Mouse (Mus musculus) cerebral cortex, adult 2 months (tissue): ENCODE data around the gene Hnrnpul1.

Source experiments
- WGBS: fragments of 180-500 bp; shearing (Covaris S2); methylation state at CpG from one replicate; pipeline ENCODE4 v1.1.7; 2018; 5-methylcytosine and 5-hydroxymethylcytosine counted together

Hnrnpul1 gene

DNA sequence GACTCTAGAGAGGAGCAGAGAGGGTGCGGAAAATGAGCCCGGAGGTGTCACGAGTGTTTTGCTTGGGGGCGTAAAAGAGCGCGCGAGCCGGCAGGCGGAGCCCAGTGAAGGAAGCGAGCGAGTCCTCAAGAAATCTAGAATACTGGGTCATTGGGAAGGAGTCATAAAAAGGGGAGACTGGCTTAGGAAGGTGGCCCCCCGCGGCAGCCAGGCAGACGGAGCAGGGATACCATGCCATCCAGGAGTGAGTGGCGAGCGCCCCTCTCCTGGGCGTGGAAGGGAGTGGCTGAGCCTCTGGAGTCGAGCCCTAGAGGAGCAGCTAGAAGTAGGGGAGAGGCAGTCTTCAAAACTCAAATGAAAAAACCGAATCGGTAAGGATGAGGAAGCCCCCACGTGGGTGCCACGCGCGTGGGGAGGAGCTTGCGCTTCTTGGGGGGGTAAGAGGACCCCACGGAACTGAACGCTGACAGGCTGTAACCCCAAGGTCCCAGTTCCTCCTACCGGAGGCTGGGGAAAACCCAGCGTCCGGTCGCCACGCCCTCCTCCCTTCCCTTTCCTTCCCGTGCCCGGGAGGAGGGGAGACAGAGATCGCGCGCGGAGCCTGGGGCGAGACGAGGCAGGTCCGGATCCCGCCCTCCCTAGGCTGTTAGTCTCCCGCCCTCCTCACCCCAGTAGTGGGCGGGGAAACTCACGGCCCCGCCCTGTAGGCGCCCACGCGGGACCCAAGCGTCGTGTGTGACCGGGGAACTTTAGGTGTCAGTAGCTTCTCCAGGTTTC lies 65.6 kb downstream of the Hnrnpul1 start:
- WGBS, result under 1% methylated on average over 52 of the region's 52 CpGs

DNA sequence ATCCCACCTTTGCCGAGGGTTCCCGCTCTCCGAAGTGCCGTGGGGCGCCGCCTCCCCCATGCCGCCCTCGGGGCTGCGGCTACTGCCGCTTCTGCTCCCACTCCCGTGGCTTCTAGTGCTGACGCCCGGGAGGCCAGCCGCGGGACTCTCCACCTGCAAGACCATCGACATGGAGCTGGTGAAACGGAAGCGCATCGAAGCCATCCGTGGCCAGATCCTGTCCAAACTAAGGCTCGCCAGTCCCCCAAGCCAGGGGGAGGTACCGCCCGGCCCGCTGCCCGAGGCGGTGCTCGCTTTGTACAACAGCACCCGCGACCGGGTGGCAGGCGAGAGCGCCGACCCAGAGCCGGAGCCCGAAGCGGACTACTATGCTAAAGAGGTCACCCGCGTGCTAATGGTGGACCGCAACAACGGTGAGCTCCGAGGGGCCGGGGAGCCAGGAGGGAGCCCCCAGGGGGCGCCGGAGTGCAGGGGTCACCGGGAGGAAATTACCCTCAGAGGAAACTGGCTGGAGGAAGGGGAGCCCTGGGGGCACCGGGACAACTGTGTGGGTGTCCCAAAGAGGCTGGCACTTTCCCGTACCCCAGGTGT lies 66.7 kb downstream of the Hnrnpul1 start:
- WGBS, result under 1% methylated on average over 47 of the region's 47 CpGs

DNA sequence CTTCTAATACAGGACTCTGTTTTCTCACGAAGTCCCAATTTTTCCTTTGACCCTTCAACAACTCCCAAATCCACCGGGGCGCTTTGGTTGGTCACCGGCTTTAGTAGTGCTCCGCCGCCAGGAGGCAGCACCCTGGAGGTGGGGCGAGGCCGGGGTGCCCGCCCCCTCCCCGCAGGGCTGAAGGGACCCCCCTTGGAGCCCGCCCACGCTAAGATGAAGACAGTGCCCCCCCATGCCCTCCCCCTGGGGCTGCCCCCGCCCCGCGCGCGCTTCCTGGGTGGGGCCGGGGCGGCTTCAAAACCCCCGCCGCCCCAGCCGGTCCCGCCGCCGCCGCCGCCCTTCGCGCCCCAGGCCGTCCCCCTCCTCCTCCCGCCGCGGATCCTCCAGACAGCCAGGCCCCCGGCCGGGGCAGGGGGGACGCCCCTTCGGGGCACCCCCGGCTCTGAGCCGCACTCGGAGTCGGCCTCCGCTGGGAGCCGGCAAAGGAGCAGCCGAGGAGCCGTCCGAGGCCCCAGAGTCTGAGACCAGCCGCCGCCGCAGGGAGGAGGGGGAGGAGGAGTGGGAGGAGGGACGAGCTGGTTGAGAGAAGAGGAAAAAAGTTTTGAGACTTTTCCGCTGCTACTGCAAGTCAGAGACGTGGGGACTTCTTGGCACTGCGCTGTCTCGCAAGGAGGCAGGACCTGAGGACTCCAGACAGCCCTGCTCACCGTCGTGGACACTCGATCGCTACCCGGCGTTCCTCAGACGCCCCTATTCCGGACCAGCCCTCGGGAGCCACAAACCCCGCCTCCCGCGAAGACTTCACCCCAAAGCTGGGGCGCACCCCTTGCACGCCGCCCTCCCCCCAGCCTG lies 67.7 kb downstream of the Hnrnpul1 start, which contains the start of gene Tgfb1:
Tgfb1 (plus strand) TSS at position 323 of the 852 bp plus-strand sequence.
- 3% methylated on average over 69 of the region's 69 CpGs for WGBS

DNA sequence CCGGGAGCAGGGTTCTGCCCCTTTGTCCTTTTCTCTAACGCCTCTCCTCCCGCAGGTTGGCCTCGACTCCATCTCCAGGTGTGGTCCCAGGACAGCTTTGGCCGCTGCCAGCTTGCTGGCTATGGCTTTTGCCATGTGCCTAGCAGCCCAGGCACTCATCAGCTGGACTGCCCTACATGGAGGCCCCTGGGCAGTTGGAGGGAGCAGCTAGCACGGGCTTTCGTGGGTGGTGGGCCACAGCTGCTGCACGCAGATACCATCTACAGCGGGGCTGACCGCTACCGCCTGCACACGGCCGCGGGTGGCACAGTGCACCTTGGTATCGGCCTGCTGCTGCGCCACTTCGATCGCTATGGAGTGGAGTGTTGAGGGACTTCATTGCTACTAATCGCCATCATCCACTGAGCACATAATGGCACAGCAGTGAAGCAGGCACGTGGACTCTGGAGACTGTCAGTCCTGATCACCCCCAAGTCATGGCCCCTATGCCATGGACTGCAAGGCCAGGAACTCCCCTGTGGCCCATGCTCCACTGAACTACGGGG lies 68.6 kb downstream of the Hnrnpul1 start:
- WGBS, result 88% methylated on average over 21 of the region's 21 CpGs

DNA sequence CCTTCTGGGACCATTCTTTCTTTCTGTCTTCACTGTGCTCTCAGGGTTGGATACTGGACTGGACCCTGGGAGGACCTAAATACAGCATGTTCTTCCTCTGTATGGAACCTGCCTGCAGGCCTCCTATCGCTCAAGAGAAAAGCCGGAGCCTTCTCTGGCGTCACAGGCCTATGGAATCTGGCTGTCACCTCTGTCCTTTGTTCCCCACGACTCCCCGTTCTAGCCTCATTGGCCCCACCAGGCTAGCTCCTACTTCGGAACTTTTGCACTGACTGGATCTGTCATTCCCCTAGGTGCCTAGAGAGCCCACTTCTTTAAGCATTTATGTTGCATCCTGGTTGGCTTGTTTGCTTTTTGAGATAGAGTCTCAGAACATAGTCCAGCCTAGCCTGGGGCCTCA lies 69.9 kb downstream of the Hnrnpul1 start:
- 92% methylated on average over 6 of the region's 6 CpGs for WGBS

DNA sequence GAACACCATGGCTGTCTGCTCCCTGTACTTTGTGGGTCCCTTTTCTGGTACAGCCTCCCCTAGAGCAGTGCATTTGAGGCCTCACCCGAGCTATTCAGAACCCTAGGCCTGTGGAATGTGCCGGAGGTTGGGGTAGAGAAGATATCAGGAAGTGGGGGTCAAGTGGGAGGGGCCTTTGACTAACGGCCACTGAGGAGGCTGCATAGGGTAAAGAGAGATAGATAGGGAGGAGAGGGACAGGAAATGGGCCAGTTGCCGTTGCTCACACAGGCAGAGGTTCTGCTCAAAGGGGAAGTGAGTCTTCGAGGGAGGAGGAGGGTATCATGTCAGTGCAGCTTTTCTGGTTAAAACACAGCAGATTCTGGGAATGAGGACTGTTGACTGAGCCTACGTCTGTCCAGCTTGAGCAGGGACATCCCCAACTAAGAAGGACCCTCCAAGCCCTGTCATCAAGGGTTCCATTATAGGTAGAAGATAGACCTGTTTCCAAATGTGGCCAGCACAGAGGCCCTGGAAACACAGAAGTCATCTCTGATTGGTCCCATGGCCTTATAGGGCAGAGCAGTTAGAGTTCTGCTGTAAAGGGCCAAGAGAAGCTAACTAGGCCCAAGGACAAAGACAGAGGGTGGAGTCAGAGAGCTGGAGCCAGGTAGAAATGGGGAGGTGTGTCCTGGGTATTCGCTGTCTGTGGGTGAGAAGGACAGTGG lies 70.9 kb downstream of the Hnrnpul1 start:
- 85% methylated on average over 7 of the region's 7 CpGs for WGBS

DNA sequence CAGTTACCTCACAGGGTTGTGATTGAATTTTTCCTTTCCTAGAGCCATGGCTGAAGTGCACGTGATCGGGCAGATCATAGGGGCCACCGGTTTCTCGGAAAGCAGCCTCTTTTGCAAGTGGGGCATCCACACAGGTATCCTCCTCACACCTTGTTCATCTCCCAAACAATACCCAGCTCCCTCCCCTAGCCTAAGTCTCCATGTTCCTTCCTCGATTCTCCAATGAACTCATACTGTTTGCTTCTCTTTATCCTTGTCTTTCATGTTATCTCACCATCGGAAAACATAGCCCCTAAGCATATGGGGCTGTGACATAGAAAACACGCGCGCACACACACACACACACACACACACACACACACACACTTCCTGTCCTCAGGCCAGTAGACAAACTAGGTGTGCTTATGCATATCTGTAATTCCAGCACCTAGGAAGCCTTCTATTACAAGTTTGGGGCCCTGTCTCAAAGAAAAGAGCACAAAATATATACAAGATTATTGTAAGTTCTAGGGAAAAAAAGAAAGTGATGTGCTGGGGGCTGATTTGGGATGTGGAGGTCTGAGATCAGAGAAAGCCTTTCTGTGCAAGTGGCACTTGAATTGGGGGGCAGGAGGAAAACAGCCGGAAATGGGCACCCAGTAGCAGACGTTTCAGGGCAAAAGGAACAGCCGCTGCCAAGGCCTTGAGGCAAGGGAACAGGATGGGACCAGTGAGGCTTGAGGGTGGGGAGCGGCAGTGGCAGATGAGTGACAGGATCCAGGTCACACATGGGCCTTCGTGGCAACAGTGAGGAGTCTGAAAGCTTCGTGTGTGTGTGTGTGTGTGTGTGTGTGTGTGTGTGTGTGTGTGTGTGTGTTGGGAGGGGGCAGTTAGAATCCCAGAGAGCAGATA lies 73.0 kb downstream of the Hnrnpul1 start:
- WGBS, result 49% methylated on average over 15 of the region's 15 CpGs

DNA sequence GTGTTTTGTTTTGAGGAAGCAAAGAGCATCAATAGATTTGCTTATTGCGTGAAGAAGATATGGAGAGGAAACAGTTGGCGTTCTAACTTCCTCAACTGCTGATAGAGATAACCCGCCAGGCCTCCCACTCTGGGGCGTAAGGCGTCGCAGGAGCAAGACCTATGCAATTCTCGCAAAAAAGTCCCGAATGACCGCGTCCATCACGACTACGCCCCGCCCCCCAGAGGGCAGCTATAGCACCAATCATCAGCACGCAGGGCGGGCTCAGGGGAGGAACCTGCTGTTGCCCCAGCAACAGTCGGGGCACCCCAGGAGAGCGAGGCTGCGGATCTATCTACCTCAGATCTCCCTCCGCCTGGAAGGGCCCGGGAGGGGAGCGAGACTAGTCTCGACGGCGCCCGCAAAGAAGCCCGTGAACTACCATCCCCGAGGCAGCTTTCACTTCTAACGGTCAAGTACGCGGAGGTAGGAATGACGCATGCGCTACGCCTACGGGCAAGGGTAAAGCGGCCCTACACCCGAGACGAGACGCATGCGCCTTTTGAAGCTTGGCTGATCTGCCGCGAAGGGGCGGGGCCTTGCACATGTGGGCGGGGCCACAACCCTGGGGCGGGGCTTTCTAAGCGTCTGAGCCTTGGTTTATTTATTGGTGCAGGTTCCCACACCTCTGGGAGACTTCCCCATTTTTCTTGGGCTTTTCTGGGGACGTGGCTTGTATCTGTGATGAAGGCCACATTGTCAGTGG lies 73.9 kb downstream of the Hnrnpul1 start, which contains the start of gene B9d2:
B9d2 (plus strand) TSS at position 267 of the 745 bp plus-strand sequence.
- under 1% methylated on average over 46 of the region's 46 CpGs for WGBS

DNA sequence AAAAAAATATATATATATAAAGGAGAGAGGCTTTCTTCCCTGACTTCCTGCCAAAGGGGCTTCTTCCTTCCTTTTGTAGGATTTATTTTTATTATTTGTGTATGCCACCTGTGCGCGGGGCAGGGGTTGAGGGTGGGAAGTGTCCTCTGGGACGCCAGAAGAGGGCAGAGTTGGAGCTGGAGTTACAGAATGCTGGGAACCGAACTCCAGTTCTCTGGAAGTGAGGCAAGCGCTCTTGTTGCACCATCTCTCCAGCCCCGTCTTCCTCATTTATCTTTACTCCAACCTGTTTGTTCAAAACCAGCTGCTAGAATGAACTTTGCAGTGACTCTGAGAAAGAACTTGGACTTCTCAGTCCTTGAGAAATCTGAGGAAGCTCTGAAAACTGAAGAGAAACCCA lies 74.6 kb downstream of the Hnrnpul1 start:
- WGBS, result 8% methylated on average over 6 of the region's 6 CpGs

DNA sequence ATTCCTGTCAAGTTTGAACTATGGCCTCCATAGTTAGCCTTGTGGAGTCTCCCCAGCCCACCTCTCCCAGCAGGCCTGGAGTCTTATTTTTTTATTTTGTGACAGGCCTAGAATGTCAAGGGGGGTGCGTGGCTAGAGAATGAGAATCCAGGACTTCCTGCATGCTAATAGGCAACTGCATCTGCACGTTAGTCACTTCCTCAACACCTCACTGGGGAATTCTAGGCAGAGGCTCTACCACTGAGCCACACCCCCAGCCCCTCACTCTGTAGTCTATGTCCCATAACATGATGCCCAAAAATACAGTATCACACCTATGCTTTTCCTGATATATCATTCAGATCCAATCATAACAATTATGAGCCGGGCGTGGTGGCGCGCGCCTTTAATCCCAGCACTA lies 77.5 kb downstream of the Hnrnpul1 start:
- 85% methylated on average over 7 of the region's 7 CpGs for WGBS

DNA sequence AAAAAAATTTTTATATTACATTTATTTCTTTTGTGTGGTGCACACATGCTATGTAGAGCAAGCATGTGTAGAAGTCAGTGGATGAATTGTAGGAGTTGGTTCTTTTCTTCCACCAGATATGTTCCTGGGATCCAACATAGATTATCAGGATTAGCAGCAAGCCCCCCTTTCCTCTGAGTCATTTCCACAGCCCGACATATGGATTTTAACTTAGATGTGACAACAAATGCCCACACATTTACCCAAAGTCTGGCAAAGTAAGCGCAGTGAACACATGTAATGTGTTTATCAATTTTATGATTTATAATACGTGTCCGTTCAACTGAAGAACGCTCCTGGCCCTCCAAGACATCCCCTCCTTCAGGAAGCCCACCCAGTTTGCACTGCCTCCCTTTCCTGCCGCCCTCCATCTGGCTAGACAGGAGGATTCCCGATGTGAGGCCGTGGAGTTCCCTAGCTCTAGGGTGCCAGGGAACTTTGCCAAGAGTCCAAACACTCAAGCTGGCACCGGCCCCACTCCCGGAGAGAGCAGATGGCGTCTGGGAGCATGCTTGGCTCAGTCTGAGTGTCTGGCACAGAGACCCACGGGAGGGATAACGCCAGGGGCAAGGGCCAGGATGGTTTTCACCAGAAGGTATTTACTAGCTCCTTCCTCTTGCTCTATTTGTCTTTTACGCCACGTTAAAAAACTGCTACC lies 78.3 kb downstream of the Hnrnpul1 start:
- 7% methylated on average over 15 of the region's 15 CpGs for WGBS

DNA sequence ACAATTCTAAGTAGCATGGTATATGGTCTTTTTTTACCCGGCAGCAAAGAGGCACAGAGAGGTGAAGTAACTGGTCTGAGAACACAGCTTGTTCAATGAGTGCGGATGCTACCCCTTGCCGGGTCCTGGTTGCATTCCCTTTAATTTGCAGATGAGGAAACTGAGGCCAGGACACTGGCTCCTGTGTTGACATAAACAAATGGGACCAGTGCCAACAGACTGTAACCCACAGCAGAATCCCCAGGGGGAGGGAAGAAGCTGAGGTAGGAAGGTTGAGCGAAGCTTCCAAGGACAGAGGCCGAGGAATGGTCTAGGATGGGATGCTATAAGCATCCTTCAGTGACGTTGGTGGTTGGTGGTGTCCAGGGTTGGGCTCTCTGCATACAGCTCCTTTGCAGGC lies 79.2 kb downstream of the Hnrnpul1 start:
- 27% methylated on average over 6 of the region's 6 CpGs for WGBS

DNA sequence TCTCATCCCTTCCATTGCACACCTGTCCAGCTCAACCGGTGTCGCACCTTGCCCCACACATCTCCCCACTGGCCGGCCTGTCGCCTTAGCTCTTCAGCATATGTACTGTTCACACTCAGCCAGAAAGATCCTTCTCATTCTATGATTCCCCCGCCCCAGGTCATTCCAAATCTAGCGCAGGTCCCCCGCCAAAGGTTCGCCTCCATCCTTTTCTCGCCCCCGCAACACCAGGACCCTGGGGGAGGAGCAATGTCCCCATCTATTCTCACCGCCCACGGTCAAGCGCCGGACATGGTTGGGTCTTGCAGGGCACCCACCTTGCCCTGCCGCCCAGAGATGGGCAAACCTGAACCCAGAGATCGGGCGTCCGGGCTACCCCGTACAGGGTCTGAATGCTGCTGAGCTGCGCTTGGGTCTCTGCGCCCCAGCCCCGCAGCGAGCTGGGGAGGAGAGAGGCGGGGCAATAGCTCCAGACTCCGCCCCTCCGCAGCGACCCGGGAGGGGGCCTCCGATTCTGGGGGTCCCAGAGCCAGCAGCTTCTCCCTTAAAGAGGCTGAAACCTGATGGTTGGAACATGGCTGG lies 79.7 kb downstream of the Hnrnpul1 start, which contains the start of gene Tmem91:
Tmem91 (minus strand) TSS at position 448 of the 582 bp plus-strand sequence.
- WGBS, result 2% methylated on average over 29 of the region's 29 CpGs

DNA sequence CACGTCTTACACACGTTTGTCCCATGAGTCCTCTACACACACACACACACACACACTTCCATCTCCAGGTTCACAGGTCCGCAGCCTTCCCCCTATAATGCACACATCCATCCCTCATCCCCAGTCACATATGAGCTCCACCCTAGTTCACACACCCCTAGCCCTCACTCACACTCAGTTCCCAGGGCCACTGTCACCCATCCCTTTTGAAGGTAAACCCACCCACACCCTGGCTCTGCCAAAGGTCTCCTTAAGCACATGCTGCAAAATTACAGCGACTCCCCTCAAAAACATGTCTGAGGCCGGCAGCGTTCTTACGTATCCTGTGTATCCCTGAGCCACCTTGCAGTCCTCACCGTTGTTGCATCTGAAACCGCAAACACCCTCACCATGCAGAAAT lies 80.3 kb downstream of the Hnrnpul1 start:
- WGBS, result 20% methylated on average over 9 of the region's 9 CpGs

DNA sequence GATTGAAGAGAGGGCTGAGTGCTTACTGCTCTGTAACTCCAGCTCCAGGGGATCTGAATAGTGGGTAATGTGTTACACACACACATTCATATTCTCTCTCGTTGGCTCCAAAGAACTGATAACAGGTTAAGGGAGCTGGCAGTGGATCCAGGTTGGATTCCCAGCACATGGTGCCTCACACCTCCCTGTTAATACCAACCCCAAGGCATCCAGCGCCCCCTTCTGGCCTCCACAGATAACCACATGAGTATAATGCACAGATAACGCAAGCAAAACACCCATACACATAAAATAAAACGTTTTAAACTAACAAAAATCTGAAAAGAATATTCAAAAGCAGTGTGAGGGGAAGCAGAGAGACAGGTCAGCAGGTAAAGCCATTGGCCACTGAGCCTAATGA lies 82.1 kb downstream of the Hnrnpul1 start:
- 57% methylated on average over 4 of the region's 4 CpGs for WGBS

DNA sequence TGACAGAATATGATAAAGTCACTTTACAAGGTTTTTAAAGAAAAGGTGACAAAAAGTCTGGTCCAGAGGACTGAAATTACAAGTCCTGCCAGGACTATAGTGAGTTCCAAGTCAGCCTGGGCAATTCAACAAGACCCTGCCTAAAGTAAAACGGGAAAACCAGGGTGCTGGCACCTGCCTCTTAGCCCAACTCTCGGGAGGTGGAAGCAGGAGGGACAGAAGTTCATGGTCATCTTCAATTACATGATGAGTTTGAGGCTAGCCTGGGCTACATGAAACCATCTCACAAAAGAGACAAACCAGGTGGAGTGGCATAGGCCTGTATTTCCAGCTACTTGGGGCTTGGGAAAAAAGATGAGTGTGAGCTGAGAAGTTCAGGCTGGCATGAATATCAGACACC lies 82.9 kb downstream of the Hnrnpul1 start:
- WGBS, result 74% methylated on average over 2 of the region's 2 CpGs
